Mouse (Mus musculus): ENCODE data around the gene Scd4.

The Scd4 gene

GRCm38 (mm10) chr19:44332833-44333623, at the start of gene Scd4:
Gene Scd4 (plus strand): TSS chr19:44333092.
- peak in 1 of 2 experiments; percentile 33 for DNase-seq (ENCODE audit: low spot score in 2 of 2)

DNA sequence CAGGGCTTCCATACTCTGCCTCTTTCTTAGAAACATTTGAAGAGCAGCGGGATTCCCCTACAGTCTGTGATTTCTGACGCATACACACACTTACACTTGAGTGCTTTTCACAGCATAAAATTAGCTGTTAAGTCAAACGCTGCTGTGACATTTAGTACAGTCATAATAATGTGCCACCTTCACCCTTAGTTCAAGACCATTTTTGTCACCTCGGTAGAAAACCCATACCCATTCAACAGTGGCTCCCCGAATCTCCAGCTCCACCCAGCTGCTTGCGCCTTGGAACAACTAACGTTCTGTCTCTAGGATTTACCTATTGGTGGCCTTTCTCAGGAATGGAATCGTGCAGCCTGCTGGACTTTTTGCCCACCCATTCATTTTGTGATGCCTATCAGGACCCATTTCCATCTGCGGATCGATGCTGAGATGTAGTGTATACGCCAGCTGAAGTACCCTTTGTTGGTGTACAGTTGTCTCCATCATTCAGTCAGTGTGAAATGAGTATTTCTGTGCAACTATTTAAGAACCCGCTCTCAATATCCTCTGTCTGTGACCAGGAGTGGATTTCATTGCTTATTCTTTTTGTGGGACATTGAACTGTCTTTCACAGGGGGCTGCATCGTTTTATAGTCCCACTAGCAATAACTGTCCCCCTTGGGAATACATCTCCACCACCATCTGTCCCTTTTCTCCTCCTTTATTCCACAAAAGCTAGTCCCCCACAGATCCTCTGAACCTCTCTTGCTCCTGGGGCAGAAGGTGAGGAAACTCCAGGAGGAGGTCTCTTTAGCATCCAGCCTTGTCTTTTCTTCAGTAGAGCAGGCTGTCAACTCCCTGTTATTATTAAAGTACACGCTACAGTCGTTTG, 49.5 kb upstream of the Scd4 start:
- no peak for DNase-seq (ENCODE audit: low spot score in 2 of 2)

DNA sequence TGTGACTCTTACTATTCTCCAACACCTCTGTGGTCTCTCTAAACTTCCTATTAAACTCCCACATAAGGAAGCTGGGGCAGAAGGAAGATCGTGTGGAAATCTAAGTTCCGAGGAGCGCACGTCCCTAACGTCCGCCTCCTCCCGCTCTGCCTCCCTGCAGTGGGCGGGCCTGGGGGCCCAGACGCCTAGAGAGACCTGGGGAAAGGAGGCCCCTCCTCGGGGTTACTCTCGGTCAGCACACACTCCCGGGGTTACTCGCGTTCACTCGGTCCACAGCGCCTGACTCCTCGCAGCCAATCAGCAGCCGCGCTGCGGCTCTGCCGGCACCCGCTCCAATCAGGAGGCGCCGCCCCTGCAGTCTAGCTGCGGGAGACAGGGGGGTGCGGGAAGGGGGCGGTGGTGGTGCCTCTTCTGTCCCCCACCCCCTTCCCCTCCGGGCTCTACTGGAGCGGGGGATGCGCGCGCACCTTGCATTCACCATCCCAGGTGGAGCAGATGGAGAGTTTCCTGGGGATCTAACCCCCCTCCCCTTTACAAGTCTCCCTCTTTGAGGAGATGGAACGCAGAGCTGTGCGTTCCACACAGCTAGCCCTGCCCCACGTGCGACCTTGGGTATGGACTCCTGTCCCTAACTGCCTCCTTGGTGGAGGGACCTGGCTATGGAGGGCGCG, 48.7 kb upstream of the Scd4 start:
- DNase-seq (ENCODE audit: low spot score in 2 of 2) = peak; percentile 80 to 91

- no peak for DNase-seq (ENCODE audit: low spot score in 2 of 2)
These were observed 48.2 kb upstream of the Scd4 start for GRCm38 (mm10) chr19:44284723-44285122.

DNA sequence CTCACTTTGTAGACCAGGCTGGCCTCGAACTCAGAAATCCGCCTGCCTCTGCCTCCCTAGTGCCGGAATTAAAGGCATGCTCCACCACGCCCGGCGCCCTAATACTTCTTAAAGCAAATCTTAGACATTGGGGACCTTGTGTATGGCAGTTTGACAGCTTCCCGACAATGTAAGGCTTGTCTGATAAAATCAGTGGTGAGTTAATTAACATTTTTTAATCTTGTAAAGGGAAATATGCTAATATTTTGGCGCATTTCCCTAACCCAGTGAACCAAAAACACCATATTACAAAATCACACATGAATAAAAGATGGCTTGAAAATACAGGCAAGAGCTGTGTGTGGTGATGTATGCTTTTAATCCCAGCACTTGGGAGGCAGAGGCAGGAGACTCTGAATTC, 47.3 kb upstream of the Scd4 start:
- DNase-seq (ENCODE audit: low spot score in 2 of 2) = no peak

- no peak for DNase-seq (ENCODE audit: low spot score in 2 of 2)
These were observed 46.8 kb upstream of the Scd4 start for GRCm38 (mm10) chr19:44286109-44286508.

- no peak for DNase-seq (ENCODE audit: low spot score in 2 of 2)
These were observed 45.3 kb upstream of the Scd4 start for GRCm38 (mm10) chr19:44287415-44288110.

DNA sequence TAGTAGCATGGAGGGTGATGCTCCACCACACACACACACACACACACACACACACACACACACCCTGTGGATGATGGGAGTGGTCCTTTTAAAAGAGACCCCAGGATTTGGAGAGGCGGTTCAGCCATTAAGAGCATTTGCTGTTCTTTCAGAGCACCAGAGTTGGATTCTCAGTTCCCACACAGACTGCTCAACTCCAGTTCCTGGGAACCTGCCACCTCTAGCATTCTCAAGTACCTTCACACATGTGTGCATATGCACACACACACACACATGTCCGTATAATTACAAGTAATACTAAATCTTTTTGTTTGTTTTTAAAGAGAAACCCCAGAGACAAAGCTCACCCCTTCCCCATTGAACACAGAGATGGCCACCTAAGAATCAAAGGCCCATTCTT, 40.8 kb upstream of the Scd4 start:
- no peak for DNase-seq (ENCODE audit: low spot score in 2 of 2)

DNA sequence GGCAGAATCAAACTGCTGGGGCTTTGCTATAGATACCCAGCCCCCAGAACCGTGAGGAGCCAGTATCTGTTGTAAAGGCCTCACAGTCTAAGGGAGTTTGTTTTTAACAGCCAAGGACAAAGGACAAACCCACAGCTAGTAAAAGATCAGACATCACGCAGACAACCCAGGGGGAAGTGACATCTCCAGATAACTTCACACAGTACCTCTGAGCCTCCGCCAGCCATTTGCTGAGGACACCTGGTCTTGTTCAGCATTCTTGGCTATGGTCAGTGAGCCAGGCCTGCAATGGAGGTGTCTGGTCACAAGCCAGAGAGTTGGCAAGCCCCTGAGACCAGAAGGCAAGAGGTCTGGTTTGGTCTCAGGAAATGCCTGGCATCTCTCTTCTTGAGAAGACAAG, 40.4 kb upstream of the Scd4 start:
- DNase-seq (ENCODE audit: low spot score in 2 of 2) = peak in 1 of 2 experiments; percentile 38

GRCm38 (mm10) chr19:44292941-44293768, 39.7 kb upstream of the Scd4 start, which contains the start of gene Scd2:
Gene Scd2 (plus strand): TSS chr19:44293674.
- DNase-seq (ENCODE audit: low spot score in 2 of 2) = no peak

DNA sequence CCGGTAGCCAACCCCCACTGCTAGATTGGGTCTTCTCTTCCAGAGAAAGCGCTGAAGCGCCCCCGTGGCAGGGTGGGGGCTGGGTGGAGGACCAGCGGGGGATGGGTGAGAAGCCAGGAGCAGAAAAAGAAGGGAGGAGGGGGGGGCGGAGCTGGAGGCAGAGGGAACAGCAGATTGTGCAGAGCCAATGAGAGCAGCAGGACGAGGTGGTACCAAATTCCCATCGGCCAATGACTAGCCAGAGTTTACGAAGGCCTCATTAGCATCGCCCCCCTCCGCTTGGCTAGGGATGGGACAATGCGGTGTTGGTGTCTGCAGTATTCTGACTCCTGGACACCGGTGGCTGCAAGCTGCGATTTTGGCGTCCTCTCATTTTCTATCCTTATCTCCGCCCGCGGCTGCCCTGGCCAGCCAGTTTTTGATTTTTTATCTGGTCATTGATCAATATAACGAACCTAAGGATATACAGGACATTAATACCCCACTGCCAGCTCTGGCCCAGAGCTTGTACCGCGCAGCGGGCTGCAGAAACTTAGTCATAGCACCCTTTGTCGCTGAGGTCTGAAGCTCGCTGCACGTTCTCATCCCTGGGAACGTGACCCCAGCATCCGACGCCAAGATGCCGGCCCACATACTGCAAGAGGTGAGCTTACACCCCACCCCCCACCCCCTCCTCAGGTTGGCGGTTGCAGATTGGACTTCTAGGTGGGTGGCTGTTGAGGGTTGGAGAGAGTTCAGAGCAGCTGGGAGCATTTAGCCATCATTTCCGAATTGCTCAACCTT, 38.9 kb upstream of the Scd4 start:
- peak; percentile 69 to 89 for DNase-seq (ENCODE audit: low spot score in 2 of 2)

DNA sequence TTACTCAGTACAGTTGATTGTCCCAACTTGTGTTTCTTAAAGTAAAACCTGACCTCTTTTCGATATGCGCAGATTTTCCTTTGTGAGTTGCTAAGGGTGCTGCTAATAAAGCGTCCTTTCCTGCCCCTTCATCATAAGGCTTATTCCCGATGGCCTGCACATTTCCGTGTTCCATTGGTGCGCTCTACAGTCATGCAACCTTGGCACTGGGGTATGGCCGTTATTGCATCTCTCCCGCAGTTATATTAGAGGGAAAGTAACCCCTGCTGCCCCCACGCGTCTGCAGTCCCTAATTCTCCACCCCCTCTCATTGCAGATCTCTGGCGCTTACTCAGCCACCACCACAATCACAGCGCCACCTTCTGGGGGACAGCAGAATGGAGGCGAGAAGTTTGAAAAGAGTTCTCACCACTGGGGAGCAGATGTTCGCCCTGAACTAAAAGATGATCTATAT, 38.3 kb upstream of the Scd4 start:
- DNase-seq (ENCODE audit: low spot score in 2 of 2) = peak; percentile 83 to 89

GRCm38 (mm10) chr19:44295251-44295650, 37.6 kb upstream of the Scd4 start:
- peak in 1 of 2 experiments; percentile 21 for DNase-seq (ENCODE audit: low spot score in 2 of 2)

DNA sequence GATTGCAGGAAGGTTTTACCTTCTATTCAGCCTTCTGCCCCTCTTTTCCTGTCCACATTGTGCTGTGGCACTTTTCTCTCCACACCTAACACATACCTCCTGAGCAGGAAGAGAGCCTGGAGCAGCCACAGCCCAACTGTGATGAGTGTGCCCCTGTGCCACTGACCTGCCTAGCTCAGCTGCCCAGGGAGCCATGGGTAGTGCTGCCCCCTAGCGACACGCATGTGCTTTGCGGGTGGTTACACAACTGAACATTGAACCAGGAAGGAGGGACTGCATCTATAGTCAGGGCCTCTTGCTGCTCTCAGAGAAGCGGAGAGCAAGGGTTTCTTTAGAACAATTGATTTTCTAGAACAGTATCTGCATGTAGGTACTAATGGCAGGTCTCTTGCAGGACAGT, 37.2 kb upstream of the Scd4 start:
- peak; percentile 80 to 88 for DNase-seq (ENCODE audit: low spot score in 2 of 2)

DNA sequence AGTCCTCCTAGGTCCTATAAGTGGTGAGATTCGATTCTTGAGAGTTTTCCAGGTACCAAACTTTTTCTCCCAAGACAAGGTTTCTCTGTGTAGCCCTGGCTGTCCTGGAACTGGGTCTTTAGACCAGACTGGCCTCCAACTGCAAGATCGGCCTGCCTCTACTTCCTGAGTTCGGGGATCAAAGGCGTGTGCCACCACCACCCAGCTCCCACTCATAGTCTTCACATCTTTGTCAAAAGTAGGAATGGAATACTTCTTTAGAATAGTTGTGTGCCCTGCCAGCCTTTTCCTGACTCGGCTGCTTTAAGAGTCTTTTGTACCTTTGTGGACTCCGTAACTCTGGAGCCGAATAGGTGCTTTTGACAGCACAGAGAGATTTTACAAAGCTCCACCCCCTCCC, 36.7 kb upstream of the Scd4 start:
- no peak for DNase-seq (ENCODE audit: low spot score in 2 of 2)

DNA sequence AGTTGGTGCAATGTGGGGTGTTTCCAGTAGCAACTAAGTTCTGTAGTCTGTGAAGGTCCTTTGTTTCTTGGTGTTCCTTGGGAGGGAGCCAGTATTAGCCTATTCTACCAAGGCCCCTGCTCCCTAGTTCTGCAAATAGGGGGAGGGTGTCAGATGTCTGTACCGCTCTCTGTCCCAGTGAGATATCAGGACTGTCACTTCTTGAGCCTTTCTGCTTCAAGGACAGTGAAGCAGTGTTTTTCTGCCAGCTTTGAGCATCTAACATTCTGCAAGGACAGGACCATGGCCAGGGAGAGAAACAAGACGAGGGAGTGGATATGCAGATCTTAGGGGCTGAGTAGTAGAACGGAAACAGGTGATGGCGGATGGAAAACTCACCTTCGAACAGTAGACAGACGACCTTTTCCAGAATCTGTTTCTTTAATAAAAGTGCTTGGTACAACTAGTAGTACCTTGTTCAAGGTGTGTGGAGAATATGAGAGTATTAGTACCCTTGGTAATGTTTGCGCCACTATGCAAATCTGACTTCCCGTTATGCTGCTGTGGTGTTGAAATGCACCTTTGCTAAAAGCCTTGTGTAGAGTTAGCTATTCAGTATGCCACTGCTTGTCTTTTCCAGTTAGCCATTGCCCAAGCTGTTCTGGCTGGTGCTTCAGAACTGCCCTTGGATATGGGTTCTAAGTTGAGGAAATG, 35.7 kb upstream of the Scd4 start:
- DNase-seq (ENCODE audit: low spot score in 2 of 2) = no peak

DNA sequence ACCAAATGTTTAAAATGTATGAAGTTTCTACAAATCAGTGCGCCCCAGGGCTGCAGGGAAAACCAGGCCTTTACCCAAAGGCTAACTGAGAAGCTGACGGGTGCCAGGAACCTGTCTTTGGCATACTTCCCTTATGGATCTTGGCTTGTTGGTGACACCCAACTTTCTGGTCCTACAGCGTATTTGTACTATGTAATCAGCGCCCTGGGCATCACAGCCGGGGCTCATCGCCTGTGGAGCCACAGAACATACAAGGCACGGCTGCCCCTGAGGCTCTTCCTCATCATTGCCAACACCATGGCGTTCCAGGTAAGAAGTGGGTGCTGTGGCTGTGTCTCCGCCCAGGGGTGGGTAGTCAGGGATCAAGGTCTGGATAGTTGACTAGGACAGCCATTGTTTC, 35.0 kb upstream of the Scd4 start:
- DNase-seq (ENCODE audit: low spot score in 2 of 2) = no peak

GRCm38 (mm10) chr19:44299078-44299477, 33.8 kb upstream of the Scd4 start:
- DNase-seq (ENCODE audit: low spot score in 2 of 2) = no peak

DNA sequence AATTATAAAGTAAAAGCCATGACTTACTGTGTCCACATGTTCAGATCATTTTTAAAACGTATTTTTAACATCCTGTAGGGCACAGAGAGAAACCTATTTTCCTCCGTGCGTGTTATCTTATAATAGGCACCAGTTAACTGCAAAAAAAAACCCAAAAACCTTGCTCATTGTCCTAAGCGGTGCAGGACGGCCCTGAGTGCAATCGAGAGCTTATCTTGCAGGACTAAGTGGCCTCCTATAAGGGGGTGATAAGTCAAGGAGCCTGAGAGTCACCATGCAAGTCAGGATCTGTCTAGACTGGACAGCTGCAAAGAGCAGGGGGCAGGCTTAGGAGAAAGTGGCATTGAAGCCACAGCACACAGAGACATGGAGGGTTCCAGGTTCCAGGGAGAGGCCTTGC, 33.0 kb upstream of the Scd4 start:
- no peak for DNase-seq (ENCODE audit: low spot score in 2 of 2)
